Mouse (Mus musculus): Measurements from ENCODE around the gene Retnlg.

GRCm38 (mm10) chr16:48913206-48913605 is 40.8 kb downstream of the Retnlg start:
- TF ChIP-seq POLR2A (IDR thresholded peaks at IDR 0.05; ENCODE audit: extremely low read depth, insufficient read depth, low read length), result no peak
- TF ChIP-seq CTCF (IDR thresholded peaks at IDR 0.05; ENCODE audit: extremely low read depth, insufficient read depth, low read length), result no peak

All from cortical plate, adult 2 months (tissue).